Mouse (Mus musculus) layer of hippocampus, adult 11-12 months (tissue): ENCODE results near the gene Tyms.

Experiments used
- DNase-seq: peaks from one replicate; pipeline ENCODE4 v3.0.0; 2022; ENCODE audit warnings: low spot score

Tyms gene

DNA sequence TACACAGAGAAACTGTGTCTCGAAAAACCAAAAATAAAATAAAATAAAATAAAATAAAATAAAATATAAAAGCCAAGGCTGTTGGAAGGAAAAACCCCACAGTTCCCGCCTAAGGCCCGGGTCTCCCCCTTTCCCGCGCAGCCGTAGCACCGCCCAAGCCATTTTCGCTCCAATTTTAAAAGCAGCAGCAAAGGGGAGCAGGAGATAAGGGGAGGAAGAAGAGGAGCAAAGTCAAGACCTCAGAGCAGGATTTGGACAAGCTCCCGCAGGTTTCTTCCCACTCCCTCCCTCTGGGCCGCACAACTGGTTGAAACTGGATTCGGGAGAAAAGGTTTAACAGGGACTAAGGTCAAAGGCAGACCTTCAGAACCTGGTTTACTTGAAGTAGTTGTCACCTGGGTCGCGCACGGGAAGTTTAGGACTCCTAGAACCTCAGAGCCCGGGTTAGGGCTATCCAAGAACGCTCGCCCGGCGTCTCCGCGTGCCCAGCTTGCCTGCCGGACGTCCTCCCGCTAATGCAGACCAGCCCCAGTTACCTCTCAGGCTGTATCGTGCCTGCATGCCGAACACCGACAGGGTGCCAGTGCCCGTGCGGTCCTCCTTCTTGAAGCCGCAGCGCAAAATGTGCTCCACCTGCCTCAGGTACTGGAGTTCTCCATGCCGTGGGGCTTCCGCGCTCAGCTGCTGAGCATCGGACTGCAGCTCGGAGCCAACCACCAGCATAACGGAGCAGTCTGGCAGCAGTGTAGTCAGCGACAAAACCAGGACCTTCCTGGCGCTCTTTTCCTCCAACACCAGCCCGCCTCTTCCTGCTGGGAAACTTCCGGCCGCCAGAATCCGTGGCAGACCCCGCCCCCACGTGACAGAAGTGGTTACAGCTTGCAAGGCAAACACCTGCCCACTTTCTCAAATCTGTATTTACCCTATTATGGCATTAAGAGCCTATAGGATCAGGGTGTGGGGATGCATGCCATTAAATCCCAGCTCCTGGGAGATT, at the start of gene Tyms:
Tyms (minus strand) TSS at position 793 of the 997 bp plus-strand sequence.
- peak; percentile 63 for DNase-seq

DNA sequence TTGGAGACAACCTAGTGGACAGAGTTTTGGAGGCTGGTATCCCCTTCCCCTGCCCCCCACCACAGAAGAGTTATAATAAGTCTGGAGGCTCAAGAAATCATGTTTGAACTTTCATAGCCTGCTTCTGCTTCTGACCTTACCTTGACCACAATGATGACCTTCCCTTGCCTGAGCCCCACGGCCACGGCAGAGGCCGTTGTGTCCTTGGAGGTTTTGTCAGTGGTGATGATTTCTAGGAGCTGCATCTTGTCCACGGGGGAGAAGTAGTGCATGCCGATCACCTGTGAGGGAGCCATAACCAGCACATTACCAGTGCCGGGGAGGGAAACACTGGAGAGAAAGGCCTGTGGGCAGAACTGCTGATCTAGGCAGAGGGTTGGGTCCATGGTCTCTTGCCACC, 49.1 kb upstream of the Tyms start:
- no peak for DNase-seq

DNA sequence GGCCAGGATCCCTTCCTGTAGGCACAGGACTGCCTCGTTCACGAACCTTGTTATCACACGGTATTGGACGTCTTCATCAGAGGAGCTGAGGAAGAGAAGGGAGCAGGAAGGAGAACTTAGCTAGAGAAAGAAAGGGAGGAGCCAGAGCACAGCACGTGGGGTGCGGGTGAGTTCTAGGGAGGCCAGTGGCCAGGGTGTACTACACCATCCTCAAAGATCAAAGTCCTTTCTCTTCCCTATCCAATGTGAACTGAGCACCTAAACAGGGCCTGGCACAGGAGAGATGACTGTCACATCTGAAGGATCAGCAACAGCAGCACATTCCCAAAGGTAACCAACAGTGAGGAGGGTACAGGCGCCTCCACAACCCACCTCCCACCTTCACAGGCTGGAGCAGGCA, 46.7 kb upstream of the Tyms start:
- DNase-seq, result no peak

DNA sequence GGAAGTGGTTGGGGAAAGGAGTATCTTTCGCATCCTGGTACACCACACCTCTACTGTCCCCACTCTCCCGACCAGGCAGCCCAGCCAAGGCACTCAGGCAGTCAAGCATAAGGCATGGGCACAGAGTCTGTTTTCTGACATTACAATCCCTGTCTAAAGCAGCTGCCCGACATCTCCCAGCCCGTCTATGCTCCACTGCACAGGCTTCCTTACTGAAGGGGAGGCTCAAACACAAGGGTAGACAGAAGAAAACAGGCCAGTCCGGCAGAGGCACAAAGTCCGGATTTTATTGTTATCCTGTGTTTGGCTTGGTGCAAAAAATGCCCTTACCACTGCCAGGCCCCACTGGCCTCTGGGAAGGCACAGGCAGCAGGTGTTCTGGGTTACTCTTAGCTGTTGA, 45.7 kb upstream of the Tyms start:
- DNase-seq, result no peak

DNA sequence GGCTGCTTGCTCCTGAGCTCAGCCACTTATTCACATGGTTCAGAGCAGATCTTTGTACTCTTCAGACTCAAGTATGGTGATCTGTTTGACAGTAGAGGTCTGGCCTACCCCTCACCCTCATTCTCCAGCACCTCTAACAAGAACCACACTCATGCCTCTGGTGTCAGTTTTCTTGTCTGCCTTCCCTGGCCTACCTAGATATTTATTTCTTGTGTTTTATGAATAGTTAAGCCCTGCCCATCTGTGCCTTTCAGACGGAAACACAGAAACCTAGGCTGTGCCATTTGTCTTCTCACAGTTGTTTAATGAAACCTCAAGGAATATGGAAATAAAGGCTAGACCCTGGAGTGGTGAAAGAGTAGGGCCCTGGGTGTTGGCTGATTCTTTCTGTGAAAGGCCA, 44.6 kb upstream of the Tyms start:
- no peak for DNase-seq

DNA sequence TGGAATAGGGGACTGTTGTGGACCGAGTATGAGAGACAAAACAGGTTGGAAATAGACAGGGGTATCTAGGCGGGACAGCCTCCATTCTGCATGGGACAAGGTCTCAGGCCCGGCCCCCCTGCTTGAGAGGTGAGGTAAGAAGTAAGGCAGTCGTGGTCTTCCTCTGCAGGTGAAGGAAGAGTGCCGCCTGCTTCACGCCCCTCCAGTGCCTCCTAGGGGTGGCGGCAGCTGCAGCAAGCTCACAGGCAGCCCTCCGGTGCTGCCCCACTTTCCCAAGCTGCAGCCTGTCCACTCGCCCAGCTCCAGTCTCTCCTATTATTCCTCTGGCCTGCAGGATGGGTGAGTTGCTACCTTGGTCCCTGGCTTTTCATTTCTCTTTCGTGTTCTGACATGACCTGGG, 42.3 kb upstream of the Tyms start:
- DNase-seq, result no peak

DNA sequence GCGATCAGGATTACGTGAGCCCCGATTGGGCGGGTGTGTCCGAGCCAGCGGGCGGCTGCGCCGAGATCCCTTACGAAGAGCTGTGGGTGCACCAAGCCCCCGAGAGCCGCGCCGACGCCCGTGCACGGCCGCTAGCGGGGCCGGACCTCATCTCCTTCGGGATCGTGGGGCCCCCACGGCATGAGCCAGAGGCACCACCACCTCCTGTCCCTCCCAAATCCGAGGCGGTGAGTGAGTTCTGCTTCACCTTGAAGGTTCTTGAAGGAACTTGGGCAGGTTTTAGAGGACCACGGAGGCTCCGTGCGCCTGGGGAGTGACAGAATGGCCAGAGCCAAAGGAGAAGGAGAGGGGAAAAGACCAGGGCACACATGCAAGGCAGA, 41.3 kb upstream of the Tyms start:
- no peak for DNase-seq

DNA sequence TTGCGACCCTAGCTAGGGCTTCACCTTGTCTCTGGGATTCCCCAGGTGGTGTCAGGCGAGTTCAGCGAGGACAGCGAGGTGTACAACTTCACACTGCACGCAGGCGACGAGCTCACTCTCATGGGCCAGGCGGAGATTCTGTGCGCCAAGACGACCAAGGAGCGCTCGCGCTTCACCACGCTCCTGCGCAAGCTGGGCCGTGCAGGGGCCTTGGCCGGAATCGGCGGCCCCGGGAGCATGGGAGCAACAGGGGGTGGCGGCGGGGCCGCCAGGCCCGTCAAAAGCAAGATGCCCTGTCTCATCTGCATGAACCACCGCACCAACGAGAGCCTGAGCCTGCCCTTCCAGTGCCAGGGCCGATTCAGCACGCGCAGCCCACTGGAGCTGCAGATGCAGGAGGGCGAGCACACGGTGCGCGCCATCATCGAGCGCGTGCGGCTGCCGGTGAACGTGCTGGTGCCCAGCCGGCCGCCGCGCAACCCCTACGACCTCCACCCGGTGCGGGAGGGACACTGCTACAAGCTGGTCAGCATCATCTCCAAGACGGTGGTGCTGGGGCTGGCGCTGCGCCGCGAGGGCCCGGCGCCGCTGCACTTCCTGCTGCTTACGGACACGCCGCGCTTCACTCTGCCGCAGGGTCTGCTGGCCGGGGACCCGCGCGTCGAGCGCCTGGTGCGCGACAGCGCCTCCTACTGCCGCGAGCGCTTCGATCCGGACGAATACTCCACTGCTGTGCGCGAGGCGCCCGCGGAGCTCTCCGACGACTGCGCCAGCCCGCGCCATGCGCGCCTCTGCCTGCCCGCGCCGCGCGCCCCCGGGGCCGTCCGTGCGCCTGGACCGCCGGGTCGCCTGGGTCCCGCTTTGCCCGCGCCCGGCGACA, 40.7 kb upstream of the Tyms start:
- DNase-seq, result peak; percentile 53

DNA sequence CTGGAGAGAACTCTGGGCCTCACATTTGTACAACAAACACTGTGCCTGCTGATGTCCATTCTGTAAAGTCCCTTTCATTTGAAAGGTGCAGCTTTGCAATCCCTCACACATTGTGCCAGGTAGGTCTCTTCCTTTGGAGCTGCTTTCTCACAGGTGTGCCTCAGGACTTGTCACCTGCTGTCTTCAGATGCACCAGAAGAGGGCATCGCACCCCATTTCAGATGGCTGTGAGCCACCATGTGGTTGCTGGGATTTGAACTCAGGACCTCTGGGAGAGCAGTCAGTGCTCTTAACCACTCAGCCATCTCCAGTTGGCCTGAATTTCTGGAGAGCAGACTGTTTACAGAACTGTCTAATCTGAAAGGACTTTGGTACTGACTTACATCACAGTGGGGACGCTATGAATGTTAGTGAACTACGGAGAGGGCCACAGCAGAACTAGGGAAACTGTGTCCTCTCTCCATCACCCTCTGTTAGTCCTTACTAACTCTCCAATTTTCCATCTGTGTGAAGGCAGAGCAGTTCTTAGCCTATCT, 39.2 kb upstream of the Tyms start:
- DNase-seq, result no peak

DNA sequence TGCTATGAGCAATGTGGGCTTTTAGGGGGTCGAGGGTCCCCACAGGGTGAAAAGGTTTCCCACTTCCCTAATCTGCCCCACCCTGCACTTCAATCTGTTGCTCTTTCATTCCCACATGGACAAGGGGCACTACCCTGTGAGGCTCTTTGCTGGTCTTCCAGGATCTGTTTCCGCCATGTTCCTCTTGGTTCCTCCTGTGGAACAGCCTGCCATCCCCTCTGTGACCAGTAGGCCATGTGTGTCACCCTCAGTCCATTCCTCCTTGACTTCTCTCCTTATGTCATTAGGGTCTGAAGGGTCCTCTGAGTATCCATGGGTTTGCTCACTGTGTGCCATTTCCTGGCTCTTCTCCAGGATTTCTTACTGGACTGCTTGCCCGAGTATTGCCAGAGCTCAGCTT, 38.4 kb upstream of the Tyms start:
- no peak for DNase-seq

DNA sequence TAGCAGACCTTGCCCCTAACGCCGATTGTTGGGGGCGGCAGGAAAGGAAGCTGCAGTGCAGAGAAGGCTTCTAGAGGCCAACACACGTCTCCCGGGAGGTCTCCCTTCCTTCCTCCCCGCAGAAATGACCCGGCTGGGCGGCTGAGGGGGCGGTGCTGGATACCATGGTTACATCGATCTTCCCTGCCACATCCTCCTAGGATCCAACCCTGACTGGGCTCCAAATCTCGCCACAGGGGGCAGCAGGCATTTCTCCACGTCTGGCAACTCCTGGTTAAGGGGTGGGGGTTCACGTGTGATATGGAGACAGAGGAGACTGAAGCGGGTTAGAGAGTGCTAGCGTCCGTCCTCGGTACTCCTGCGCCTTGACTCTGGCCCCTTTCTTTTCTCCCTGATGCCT, 37.7 kb upstream of the Tyms start:
- DNase-seq, result no peak

DNA sequence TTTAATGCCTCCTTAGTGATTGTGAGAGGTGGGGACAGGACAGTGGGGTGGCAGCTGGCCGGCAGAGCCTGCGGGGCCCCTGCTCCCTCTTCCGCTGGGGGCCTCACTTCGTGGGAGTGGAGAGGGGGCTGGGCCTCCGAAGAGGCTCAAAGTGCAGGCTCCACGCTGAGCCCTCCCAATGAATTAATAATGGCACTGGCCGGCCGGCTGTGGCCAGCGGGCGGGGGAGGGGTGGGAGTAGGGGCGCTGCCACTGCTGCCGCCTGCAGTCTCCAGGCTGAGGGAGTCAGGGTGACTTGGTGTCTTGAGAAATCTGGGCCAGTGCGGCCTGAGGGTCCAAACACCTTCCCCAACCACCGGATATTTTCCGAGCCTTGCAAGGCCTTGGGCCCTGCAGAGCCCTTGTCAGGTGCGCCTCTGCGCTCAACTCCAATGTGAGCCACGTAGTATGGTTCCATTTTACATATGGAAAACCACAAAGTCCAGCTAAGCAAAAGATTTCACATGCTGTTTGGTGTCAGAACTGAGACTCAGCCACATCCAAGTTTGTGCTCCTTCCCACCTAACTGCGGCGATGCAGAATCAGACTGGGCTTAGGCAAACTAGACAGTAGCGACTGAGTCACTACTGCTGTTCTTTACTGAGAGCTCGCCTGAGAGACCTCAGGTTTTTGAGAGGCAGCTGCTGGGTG, 37.1 kb upstream of the Tyms start:
- no peak for DNase-seq

DNA sequence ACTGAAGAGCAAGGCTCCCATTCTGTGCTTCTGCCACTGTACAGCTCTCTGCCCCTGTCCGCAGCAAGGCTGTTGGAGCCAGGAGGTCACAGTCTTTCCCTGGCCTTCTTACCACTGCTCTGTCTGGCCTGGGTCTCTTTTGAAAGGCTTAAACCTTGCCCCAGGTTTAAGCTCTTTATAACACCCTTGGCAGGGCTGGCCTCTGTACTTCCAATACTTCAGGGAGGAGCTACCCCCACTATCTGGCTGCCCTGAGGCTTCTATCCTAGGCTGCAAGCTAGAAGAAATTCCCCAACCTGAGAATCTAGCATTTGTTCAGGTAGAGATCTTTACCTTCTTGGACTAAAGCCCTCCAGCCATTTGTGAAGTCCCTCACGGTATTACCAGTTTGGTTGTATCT, 36.5 kb upstream of the Tyms start:
- DNase-seq, result no peak

DNA sequence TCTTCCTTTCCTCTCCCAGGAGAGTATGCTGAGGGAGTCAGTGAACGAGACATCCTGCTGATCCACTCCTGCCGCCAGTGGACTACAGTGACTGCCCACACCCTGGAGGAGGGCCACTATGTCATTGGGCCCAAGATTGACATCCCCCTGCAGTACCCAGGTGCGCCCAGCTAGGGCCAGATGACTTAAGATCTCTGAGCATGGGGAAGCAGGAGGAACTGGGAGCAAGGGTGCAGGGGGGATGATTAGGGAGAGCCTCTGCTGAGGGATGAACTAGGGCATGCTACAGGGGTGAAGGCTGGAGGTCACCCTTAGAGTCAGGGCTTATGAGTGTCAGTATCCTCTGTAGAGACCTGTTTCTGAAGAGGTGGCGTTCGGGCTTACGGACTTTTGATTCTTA, 34.8 kb upstream of the Tyms start:
- no peak for DNase-seq

DNA sequence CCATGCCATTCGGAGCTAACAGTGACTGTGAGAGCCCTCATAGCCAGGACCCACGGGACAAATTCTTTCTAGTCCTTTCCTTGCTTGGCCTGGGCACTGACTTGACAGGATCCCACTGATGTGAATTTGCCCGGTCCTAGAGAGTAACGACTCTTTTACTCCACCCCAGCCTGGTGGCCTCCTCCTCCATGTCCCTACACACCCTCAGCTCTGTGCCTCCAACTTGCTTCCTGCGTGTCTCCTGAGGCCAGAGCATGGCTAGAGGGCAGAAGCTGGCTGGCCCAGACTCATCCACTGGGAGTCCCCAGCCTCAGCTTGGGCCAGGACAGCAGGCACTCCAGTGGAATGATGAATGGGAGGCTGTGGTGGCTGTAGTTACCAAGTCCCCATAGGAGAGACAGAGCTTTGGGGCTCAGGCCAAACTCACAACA, 34.2 kb upstream of the Tyms start:
- no peak for DNase-seq

DNA sequence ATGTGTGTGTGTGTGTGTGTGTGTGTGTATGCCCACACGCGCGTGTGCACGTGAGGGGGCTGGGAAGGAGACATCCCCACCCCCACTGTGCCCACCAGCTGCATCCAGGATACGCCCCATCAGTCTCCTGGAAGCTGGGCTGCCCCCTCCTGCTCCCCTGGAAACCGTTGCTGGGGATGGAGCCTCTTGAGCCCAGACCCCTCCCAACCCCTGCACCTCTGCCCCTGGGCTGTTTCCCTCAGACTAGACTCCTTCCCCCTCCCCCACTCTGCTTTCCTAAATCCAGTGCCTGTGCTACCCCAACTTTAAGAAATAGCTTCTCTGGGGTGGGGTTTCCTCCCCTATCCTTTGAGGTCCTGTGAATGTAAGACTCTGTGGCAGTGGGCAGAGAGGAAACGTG, 33.8 kb upstream of the Tyms start:
- DNase-seq, result no peak

DNA sequence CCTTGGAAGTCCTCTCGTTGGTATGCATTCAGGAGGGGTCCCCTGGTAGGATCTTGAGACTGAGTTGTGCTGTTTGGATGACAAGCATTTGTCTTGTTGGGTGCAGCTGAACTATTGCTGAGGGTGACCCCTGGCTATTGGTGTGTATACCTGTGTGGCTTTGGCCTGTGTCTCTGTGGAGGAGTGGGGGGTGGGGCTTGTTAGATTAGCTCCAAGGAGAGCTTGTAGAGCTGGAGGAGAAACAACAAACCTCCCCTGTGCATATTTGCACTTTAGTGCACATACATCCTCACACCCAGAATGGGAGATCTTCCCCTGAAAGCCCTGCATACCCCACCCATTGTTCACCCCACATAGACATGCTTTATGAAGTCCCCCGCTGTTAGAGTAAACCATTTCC, 33.3 kb upstream of the Tyms start:
- DNase-seq, result no peak

DNA sequence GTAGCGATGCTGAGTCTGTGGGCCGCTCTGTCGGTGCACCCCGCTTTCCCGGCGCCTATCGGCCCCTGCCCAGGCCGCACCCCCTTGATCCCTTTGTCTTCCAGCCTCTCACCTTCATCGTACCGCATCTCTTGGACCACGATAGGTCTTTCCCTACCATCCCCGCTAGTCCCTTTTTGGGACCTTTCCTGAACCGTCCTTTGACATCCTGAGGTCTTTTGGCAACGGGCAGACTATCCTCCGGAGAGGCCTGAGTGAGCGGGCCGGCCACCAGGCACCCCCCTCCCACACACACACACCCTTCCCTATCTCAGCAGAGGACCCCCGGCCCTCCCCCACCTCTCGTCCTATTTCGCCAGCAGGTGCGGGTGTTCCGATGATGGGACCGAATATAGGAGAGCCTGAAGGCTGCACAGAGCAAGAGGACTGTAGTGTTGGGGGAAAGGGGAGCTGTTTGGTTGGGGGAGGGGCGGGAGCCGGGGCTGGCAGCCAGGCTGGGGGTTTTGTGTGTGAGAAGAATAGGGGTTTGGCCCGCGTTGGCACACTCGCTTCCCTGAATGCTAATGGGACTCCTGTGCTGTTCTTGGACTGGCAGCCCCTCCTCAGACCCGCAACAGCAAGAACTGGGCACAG, 32.4 kb upstream of the Tyms start, which contains the start of gene 3110082J24Rik:
3110082J24Rik (minus strand) TSS at position 419 of the 633 bp plus-strand sequence.
- DNase-seq, result no peak

DNA sequence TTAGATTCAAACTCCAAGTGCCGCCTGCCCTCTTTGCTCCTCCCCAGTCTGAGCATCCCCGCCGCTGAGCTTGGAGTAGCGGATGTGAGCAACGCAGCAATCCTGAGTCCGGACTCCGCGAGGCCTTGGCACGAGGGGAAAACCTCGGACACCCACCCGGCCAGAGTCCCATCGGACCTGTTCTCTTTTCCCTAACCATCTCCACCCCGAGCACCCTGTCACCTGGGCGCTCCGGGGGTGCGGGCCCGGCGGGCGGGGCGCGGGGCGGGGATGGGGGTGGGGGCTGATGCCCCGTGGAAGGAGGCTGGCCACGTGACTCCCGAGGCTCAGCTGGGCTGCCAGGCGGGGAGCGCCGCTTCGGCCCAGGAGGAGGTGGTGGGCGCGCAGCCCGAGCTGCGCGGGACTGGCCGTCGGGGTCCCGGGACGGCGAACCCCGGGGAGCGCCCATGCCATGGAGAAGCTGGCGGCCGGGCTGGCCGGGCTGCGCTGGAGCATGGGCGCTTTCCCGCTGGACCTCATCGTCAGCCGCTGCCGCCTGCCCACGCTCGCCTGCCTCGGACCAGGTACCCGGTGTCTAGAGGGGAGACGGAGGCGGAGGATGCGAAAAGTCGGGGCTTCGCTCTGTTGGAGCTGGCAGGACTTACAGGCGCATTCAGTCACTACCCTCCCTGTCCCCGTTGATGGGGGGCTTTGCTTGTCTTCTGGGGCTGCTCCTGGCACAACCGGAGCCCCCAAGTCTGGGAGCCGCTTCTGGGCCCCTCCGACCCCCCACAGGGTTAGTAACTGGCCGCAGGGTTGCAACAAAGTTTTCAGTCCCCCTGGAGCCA, 31.6 kb upstream of the Tyms start, which contains the start of gene Garem2:
Garem2 (plus strand) TSS at position 321 of the 827 bp plus-strand sequence.
- DNase-seq, result no peak

DNA sequence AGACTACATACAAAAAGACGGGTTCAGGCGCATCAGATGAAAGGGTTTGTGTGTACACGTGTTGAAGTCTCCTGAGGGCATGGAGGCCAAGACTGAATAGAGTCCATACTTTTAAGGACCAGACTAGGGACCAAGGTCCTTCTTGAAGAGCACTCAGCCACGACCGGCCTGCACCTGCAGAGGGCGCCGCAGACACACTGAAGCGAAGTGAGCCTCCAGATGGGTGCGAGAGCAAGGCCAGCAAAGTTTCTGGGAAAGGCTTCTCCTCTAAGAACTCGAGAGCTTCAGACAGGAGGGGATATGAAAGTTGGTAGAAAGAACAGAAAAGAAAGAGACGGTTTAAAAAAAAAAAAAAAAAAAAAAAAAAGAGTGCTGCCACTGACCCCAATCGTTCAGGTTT, 30.9 kb upstream of the Tyms start:
- DNase-seq, result peak; percentile 52
